Mouse (Mus musculus): ENCODE measurements around the gene Gm20517.

GRCm38 (mm10) chr17:47597838-47598579 lies 13.4 kb upstream of the Gm20517 start:
- peak; percentile 62 for TF ChIP-seq CTCF (IDR thresholded peaks at IDR 0.05; ENCODE audit: low read depth, low read length)
- TF ChIP-seq POLR2A (IDR thresholded peaks at IDR 0.05; ENCODE audit: extremely low read depth, insufficient read depth, low read length) = no peak

Data from liver, adult 2 months (tissue).